Mouse (Mus musculus) cerebellum, adult 2 months (tissue): Measurements from ENCODE around the gene Nup210. TPM values are rescaled to one million over a fixed set of nuclear protein-coding genes. Genes with fewer than 3 reads are reported as not detected.

ENCODE experiments used
- DNase-seq, 2 experiments: peaks; one replicate each; pipeline ENCODE4 v3.0.0; 2021
- H3K27ac ChIP-seq: fragments of 200-500 bp; 2 replicates; pipeline ENCODE4 v1.5.1; 2012; ENCODE audit warnings: low read length, control low read depth, inconsistent platforms; ENCODE audit not compliant: insufficient read depth
- H3K27me3 ChIP-seq: fragments of 200-500 bp; 2 replicates; pipeline ENCODE4 v1.6.1; 2012; ENCODE audit warnings: inconsistent platforms, mild to moderate bottlenecking, low read length, moderate library complexity; ENCODE audit not compliant: control insufficient read depth, insufficient read depth
- H3K4me1 ChIP-seq: fragments of 200-500 bp; 2 replicates; pipeline ENCODE4 v1.6.1; 2011; ENCODE audit warnings: low read length; ENCODE audit not compliant: control insufficient read depth, insufficient read depth
- H3K4me3 ChIP-seq: fragments of 200-500 bp; replicated peaks from 2 replicates; pipeline ENCODE3; 2011; ENCODE audit warnings: mild to moderate bottlenecking, low read depth, low read length, control low read depth; ENCODE audit not compliant: insufficient read depth
- CTCF ChIP-seq: fragments of 200-500 bp; IDR thresholded peaks from 2 replicates; pipeline ENCODE4 v1.5.1; 2011; ENCODE audit warnings: low read depth, mild to moderate bottlenecking, control low read depth, low read length, moderate library complexity, borderline replicate concordance; ENCODE audit not compliant: insufficient read depth
- POLR2A ChIP-seq: fragments of 200-500 bp; IDR thresholded peaks from 2 replicates; pipeline ENCODE4 v1.6.1; 2011; ENCODE audit warnings: low read length, control low read depth, borderline replicate concordance; ENCODE audit not compliant: insufficient read depth
- WGBS: fragments of 180-500 bp; shearing (Covaris S2); methylation state at CpG from one replicate; pipeline ENCODE4 v1.1.7; 2018; 5-methylcytosine and 5-hydroxymethylcytosine counted together
- polyA plus RNA-seq: library from polyadenylated mRNA; depleted of rRNA; stranded (reverse); fragments of >200 nt; gene quantifications from 2 replicates; pipeline ENCODE4 v1.2.3, GENCODE M21; 2012; rRNA removed

The Nup210 gene
- polyA plus RNA-seq, 1 experiment = 16.8 TPM

GRCm38 (mm10) chr6:90988648-90989317 is 127.8 kb downstream of the Nup210 start, which contains the start of gene Iqsec1:
TSS of gene Iqsec1 (minus strand) at chr6:90988685.
- 4% methylated on average over 38 of the region's 39 CpGs for WGBS
- Histone ChIP-seq H3K4me3 (peak within 1 kb of the TSS; percentile 52), H3K27ac (no peak within 1 kb of the TSS), H3K27me3 (peaks cover 1% of the 10 kb centered on the region; the same call in 1 of the 2 replicates), H3K4me1 (no peaks in the 10 kb centered on the region)
- peak; percentile 56 to 59 for DNase-seq
- TF ChIP-seq POLR2A (no peak), CTCF (peak; percentile 19; the same call in 1 of the 2 replicates)

GRCm38 (mm10) chr6:90988299-90988625 is 128.4 kb downstream of the Nup210 start:
- Histone ChIP-seq H3K4me1 (no peaks in the 10 kb centered on the region), H3K4me3 (peak overlapping the region; percentile 52), H3K27me3 (peaks cover 1% of the 10 kb centered on the region; the same call in 1 of the 2 replicates), H3K27ac (no peak overlapping the region)
- WGBS = 1% methylated on average over 59 of the region's 59 CpGs
- TF ChIP-seq POLR2A (no peak), CTCF (no peak)
- DNase-seq = no peak

- WGBS = 1% methylated on average over 72 of the region's 76 CpGs
- H3K4me3 ChIP-seq = peak overlapping the region; percentile 52
- peak; percentile 17 to 37 for DNase-seq
- no peak overlapping the region for H3K27ac ChIP-seq
- peaks cover 1% of the 10 kb centered on the region; the same call in 1 of the 2 replicates for H3K27me3 ChIP-seq
- H3K4me1 ChIP-seq = no peaks in the 10 kb centered on the region
- TF ChIP-seq CTCF = no peak
- TF ChIP-seq POLR2A = no peak
Measured at GRCm38 (mm10) chr6:90987561-90988298, 128.9 kb downstream of the Nup210 start.

- 56% methylated on average over 3 of the region's 3 CpGs for WGBS
- no peak for TF ChIP-seq CTCF
- no peak for TF ChIP-seq POLR2A
- no peak overlapping the region for H3K4me3 ChIP-seq
- DNase-seq = no peak
- no peaks in the 10 kb centered on the region for H3K4me1 ChIP-seq
- no peak overlapping the region for H3K27ac ChIP-seq
- H3K27me3 ChIP-seq = peaks cover 1% of the 10 kb centered on the region; the same call in 1 of the 2 replicates
Measured at GRCm38 (mm10) chr6:90984101-90984500, 132.5 kb downstream of the Nup210 start.

GRCm38 (mm10) chr6:90974279-90974678 is 142.3 kb downstream of the Nup210 start:
- Histone ChIP-seq H3K4me3 (no peak overlapping the region), H3K27ac (no peak overlapping the region), H3K4me1 (peaks cover 3% of the 10 kb centered on the region), H3K27me3 (no peaks in the 10 kb centered on the region)
- 17% methylated on average over 2 of the region's 2 CpGs for WGBS
- TF ChIP-seq CTCF (no peak), POLR2A (no peak)
- DNase-seq = no peak

GRCm38 (mm10) chr6:90969341-90969871 is 147.2 kb downstream of the Nup210 start:
- no peak for DNase-seq
- Histone ChIP-seq H3K4me1 (peaks cover 2% of the 10 kb centered on the region), H3K27ac (no peak overlapping the region), H3K27me3 (no peaks in the 10 kb centered on the region), H3K4me3 (no peak overlapping the region)
- TF ChIP-seq CTCF = no peak
- TF ChIP-seq POLR2A = no peak
- 32% methylated on average over 2 of the region's 2 CpGs for WGBS

Other genes starting within 250 kb of the Nup210 start
- 244 and 249 TPM in 2 replicates for gene Iqsec1, start 128.1 kb downstream of the Nup210 start, polyA plus RNA-seq
- gene Hdac11, start 39.8 kb upstream of the Nup210 start, polyA plus RNA-seq = 183 and 188 TPM in 2 replicates
- 3.3 and 4.0 TPM in 2 replicates for gene Fbln2, start 95.6 kb upstream of the Nup210 start, polyA plus RNA-seq